Mouse (Mus musculus) liver, embryonic 14.5 days (tissue): Measurements from ENCODE around the gene Clip2. TPM values are rescaled to one million over a fixed set of nuclear protein-coding genes. Genes with fewer than 3 reads are reported as not detected.
A peak's percentile ranks its signal among the peaks of the same experiment; 100 is the strongest.

ENCODE experiments used
- ATAC-seq: fragments of 200-750 bp; cut with Nextera tagmentation; 2 replicates; pipeline ENCODE4 v1.8.0; 2017; ENCODE audit warnings: moderate number of reproducible peaks, mild to moderate bottlenecking, moderate library complexity; ENCODE audit not compliant: insufficient read depth
- DNase-seq, 3 experiments: peaks; one replicate each; pipeline ENCODE4 v3.0.0-alpha.2; 2012 to 2013; ENCODE audit warnings: low read depth in 3 of 3, low spot score in 3 of 3
- H3K27ac ChIP-seq: fragments of 300-500 bp; sonication (generic); 2 replicates; pipeline ENCODE4 v1.5.1; 2014; ENCODE audit warnings: moderate library complexity, mild to moderate bottlenecking, control low read depth, inconsistent platforms
- H3K27me3 ChIP-seq: fragments of 300-500 bp; sonication (generic); 2 replicates; pipeline ENCODE4 v1.6.1; 2014; ENCODE audit warnings: mild to moderate bottlenecking, low read length, moderate library complexity; ENCODE audit not compliant: control insufficient read depth, insufficient read depth
- H3K36me3 ChIP-seq: fragments of 300-500 bp; sonication (generic); replicated peaks from 2 replicates; pipeline ENCODE4 v1.6.1; 2014; ENCODE audit warnings: low read depth; ENCODE audit not compliant: control insufficient read depth, insufficient read depth
- H3K4me1 ChIP-seq, 2 experiments: fragments of 200-500 bp in 1 of 2; fragments of 300-500 bp in 1 of 2; sonication (generic) in 1 of 2; replicated peaks; 2 replicates each; pipeline ENCODE4 v1.6.1; 2012 to 2014; ENCODE audit warnings: antibody characterized with exemption in 1 of 2, inconsistent platforms in 1 of 2, low read length in 1 of 2; ENCODE audit not compliant: control insufficient read depth in 2 of 2, insufficient read depth in 2 of 2
- H3K4me2 ChIP-seq: fragments of 300-500 bp; sonication (generic); 2 replicates; pipeline ENCODE4 v1.6.1; 2014; ENCODE audit warnings: low read depth, mild to moderate bottlenecking, control low read depth, moderate library complexity
- H3K4me3 ChIP-seq, 2 experiments: fragments of 200-500 bp in 1 of 2; fragments of 300-500 bp in 1 of 2; sonication (generic) in 1 of 2; 2 replicates each; pipeline ENCODE4 v1.5.1; 2012 to 2014; ENCODE audit warnings: low read depth in 2 of 2, low read length in 2 of 2, mild to moderate bottlenecking in 2 of 2, control low read depth in 1 of 2, inconsistent platforms in 1 of 2, moderate library complexity in 1 of 2; ENCODE audit not compliant: insufficient read depth in 1 of 2
- H3K9ac ChIP-seq: fragments of 300-500 bp; sonication (generic); replicated peaks from 2 replicates; pipeline ENCODE4 v1.6.1; 2014; ENCODE audit warnings: mild to moderate bottlenecking, control low read depth, moderate library complexity
- H3K9me3 ChIP-seq: fragments of 300-500 bp; sonication (generic); 2 replicates; pipeline ENCODE4 v1.6.1; 2016; ENCODE audit warnings: low read length, mixed read lengths; ENCODE audit not compliant: control insufficient read depth
- CTCF ChIP-seq: IDR thresholded peaks from 2 replicates; pipeline ENCODE4 v1.5.1; 2016; ENCODE audit warnings: antibody characterized with exemption, low read depth, control low read depth
- EP300 ChIP-seq: IDR thresholded peaks from 2 replicates; pipeline ENCODE4 v1.6.1; 2016; ENCODE audit warnings: antibody characterized with exemption, low read depth
- WGBS: fragments of 180-500 bp; shearing (Covaris S2); extraction: QIAGEN DNeasy Blood & Tissue Kit; methylation state at CpG from one replicate; pipeline ENCODE4 v1.1.7; 2014; ENCODE audit not compliant: insufficient replicate concordance; 5-methylcytosine and 5-hydroxymethylcytosine counted together
- polyA plus RNA-seq, 2 experiments: library from polyadenylated mRNA; depleted of rRNA in 1 of 2; stranded (reverse) in 1 of 2; unstranded in 1 of 2; fragments of >200 nt; fragmentation: Nextera tagmentation in 1 of 2; extraction: Ambion mirVana in 1 of 2; gene quantifications; 2 replicates each; pipeline versions ENCODE4 v1.2.1 to v1.2.3; 2012 to 2014

Gene Clip2
- polyA plus RNA-seq, 2 experiments: 0.36 to 1.8 TPM

GRCm38 (mm10) chr5:134545242-134545629, 7.0 kb downstream of the Clip2 start:
- no peak overlapping the region for H3K9ac ChIP-seq
- DNase-seq (no peak), ATAC-seq (no peak)
- no peaks in the 10 kb centered on the region for H3K27me3 ChIP-seq
- TF ChIP-seq CTCF (peak; percentile 26; the same call in 1 of the 2 replicates), EP300 (no peak)
- H3K4me2 ChIP-seq: no peak overlapping the region
- no peak overlapping the region for H3K27ac ChIP-seq
- no peaks in the 10 kb centered on the region for H3K36me3 ChIP-seq
- H3K4me1 ChIP-seq: peaks cover 0 to 7% of the 10 kb centered on the region in 2 experiments; a peak in 2 of 4 replicates
- H3K9me3 ChIP-seq: no peaks in the 10 kb centered on the region
- 42% methylated on average over 3 of the region's 3 CpGs for WGBS
- H3K4me3 ChIP-seq: no peak overlapping the region

- DNase-seq: no peak
Observed at GRCm38 (mm10) chr5:134544516-134545241, 7.6 kb downstream of the Clip2 start.

DNA sequence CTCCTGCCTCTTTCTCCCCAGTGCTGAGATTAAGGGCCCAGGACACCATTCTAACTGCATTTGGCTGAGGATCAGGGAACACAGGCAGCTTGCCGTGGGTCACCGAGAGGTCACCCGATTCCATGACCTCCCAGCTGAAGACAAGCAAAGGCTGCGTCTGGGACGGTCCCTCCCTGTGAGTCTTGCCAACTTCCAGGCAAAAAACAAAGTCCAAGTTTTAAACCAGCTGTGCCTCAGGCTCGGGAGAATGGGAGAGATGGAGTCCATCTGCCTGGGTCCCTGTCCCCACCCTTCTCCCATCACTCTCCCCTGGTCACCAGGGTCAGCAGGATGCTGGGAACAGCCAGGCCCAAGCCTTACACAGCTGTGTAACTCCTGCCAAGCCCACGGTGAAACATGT, 10.6 kb downstream of the Clip2 start:
- no peak overlapping the region for H3K9ac ChIP-seq
- no peaks in the 10 kb centered on the region for H3K27me3 ChIP-seq
- no peak overlapping the region for H3K27ac ChIP-seq
- H3K4me1 ChIP-seq: peaks cover 0 to 13% of the 10 kb centered on the region in 2 experiments; a peak in 2 of 4 replicates
- ATAC-seq (no peak), DNase-seq (no peak)
- no peaks in the 10 kb centered on the region for H3K9me3 ChIP-seq
- no peak overlapping the region for H3K4me3 ChIP-seq
- TF ChIP-seq CTCF (no peak), EP300 (no peak)
- WGBS: 52% methylated on average over 7 of the region's 7 CpGs
- H3K36me3 ChIP-seq: no peaks in the 10 kb centered on the region
- H3K4me2 ChIP-seq: no peak overlapping the region

More at GRCm38 (mm10) chr5:134544516-134545241, 7.6 kb downstream of the Clip2 start:
- TF ChIP-seq EP300 (no peak), CTCF (no peak)
- ATAC-seq: no peak
- WGBS: 66% methylated on average over 19 of the region's 19 CpGs
- no peak overlapping the region for H3K4me3 ChIP-seq
- H3K4me1 ChIP-seq: peaks cover 0 to 11% of the 10 kb centered on the region in 2 experiments; a peak in 2 of 4 replicates
- H3K9me3 ChIP-seq: no peaks in the 10 kb centered on the region
- H3K4me2 ChIP-seq: no peak overlapping the region
- no peak overlapping the region for H3K9ac ChIP-seq
- no peaks in the 10 kb centered on the region for H3K36me3 ChIP-seq
- H3K27me3 ChIP-seq: no peaks in the 10 kb centered on the region
- no peak overlapping the region for H3K27ac ChIP-seq

- no peak for ATAC-seq
- Histone ChIP-seq H3K4me2 (no peak overlapping the region), H3K36me3 (no peaks in the 10 kb centered on the region), H3K9me3 (no peaks in the 10 kb centered on the region), H3K9ac (no peak overlapping the region), H3K4me1 (peaks cover 0 to 13% of the 10 kb centered on the region in 2 experiments; a peak in 2 of 4 replicates), H3K27ac (no peak overlapping the region), H3K4me3 (no peak overlapping the region), H3K27me3 (no peaks in the 10 kb centered on the region)
- WGBS: 68% methylated on average over 6 of the region's 6 CpGs
- DNase-seq: no peak
- TF ChIP-seq CTCF (no peak), EP300 (no peak)
Observed at GRCm38 (mm10) chr5:134540881-134541280, 11.4 kb downstream of the Clip2 start.

- Histone ChIP-seq H3K27ac (no peak overlapping the region), H3K9me3 (no peaks in the 10 kb centered on the region), H3K4me2 (no peak overlapping the region), H3K27me3 (no peaks in the 10 kb centered on the region), H3K36me3 (no peaks in the 10 kb centered on the region), H3K4me1 (peaks cover 0 to 13% of the 10 kb centered on the region in 2 experiments; a peak in 2 of 4 replicates), H3K4me3 (no peak overlapping the region), H3K9ac (no peak overlapping the region)
- TF ChIP-seq EP300 (no peak), CTCF (no peak)
- ATAC-seq (peak; percentile 67), DNase-seq (no peak)
- WGBS: 13% methylated on average over 3 of the region's 3 CpGs
Observed at GRCm38 (mm10) chr5:134539891-134540290, 12.3 kb downstream of the Clip2 start.
